Mouse (Mus musculus) layer of hippocampus, adult 2 months (tissue): ENCODE results near the gene Olfr556. TPM values are rescaled to one million over a fixed set of nuclear protein-coding genes. Genes with fewer than 3 reads are reported as not detected.
"Not testable (repeated sequence)": the region's sequence is repeated elsewhere in the genome, so short reads cannot be mapped to it uniquely, and the experiment has no call there.

Source experiments
- DNase-seq, 2 experiments: peaks; one replicate each; pipeline ENCODE4 v3.0.0; 2022; ENCODE audit warnings: low spot score in 2 of 2
- H3K27ac ChIP-seq: fragments of 200-600 bp; 2 replicates; pipeline ENCODE4 v1.8.1; 2022
- H3K4me3 ChIP-seq: fragments of 200-600 bp; 2 replicates; pipeline ENCODE4 v1.8.1; 2022; ENCODE audit warnings: mild to moderate bottlenecking
- CTCF ChIP-seq: fragments of 200-600 bp; conservative IDR thresholded peaks from 2 replicates; pipeline ENCODE4 v1.8.1; 2022; ENCODE audit warnings: antibody characterized with exemption, mild to moderate bottlenecking, moderate library complexity
- long read RNA-seq, 2 experiments: library from polyadenylated mRNA; stranded (forward); transcript quantifications; one replicate each; pipeline ENCODE4 v2.0.0; 2021; ENCODE audit warnings: borderline mapping rate in 2 of 2
- total RNA-seq, 2 experiments: library from RNA; stranded (reverse); gene quantifications; 2 replicates each; pipeline ENCODE4 v1.2.3; 2021

The Olfr556 gene
- not detected for total RNA-seq
- long read RNA-seq, experiment 1: 0 reads
- long read RNA-seq, experiment 2: 0 reads

- DNase-seq: no peak
- no peak for TF ChIP-seq CTCF
- H3K4me3 ChIP-seq: no peak within 1 kb of the TSS
- no peak within 1 kb of the TSS for H3K27ac ChIP-seq
Measured at GRCm38 (mm10) chr7:102664599-102664998, at the start of gene Olfr556. Olfr556 (plus strand) TSS chr7:102664899.

GRCm38 (mm10) chr7:102618118-102618517 is 46.6 kb upstream of the Olfr556 start, which contains the start of gene Olfr553:
Olfr553 (minus strand) TSS chr7:102618218.
- DNase-seq: no peak
- TF ChIP-seq CTCF: no peak
- Histone ChIP-seq H3K27ac (no peak within 1 kb of the TSS), H3K4me3 (no peak within 1 kb of the TSS)

GRCm38 (mm10) chr7:102619608-102620007 is 45.1 kb upstream of the Olfr556 start:
- TF ChIP-seq CTCF: no peak
- no peak overlapping the region for H3K4me3 ChIP-seq
- no peak for DNase-seq
- H3K27ac ChIP-seq: no peak overlapping the region

GRCm38 (mm10) chr7:102620368-102620767 is 44.3 kb upstream of the Olfr556 start:
- not testable (repeated sequence) for H3K27ac ChIP-seq, H3K4me3 ChIP-seq, DNase-seq

GRCm38 (mm10) chr7:102636665-102637064 is 28.0 kb upstream of the Olfr556 start:
- Histone ChIP-seq H3K27ac (no peak overlapping the region), H3K4me3 (no peak overlapping the region)
- DNase-seq: peak in 1 of 2 experiments; percentile 30
- peak; percentile 77 for TF ChIP-seq CTCF

GRCm38 (mm10) chr7:102638132-102638531 is 26.6 kb upstream of the Olfr556 start, which contains the start of gene Olfr554:
Olfr554 (plus strand) TSS chr7:102638432.
- no peak for DNase-seq
- TF ChIP-seq CTCF: no peak
- H3K4me3 ChIP-seq: no peak within 1 kb of the TSS
- no peak within 1 kb of the TSS for H3K27ac ChIP-seq

- not testable (repeated sequence) for DNase-seq, H3K4me3 ChIP-seq, H3K27ac ChIP-seq
Measured at GRCm38 (mm10) chr7:102644945-102645344, 19.8 kb upstream of the Olfr556 start.

GRCm38 (mm10) chr7:102658523-102658922 is 6.2 kb upstream of the Olfr556 start, which contains the start of gene Olfr555:
Olfr555 (plus strand) TSS chr7:102658823.
- Histone ChIP-seq H3K4me3 (no peak within 1 kb of the TSS), H3K27ac (no peak within 1 kb of the TSS)
- no peak for TF ChIP-seq CTCF
- no peak for DNase-seq

GRCm38 (mm10) chr7:102665378-102665777 is 679 bp downstream of the Olfr556 start:
- Histone ChIP-seq H3K27ac (no peak overlapping the region), H3K4me3 (no peak overlapping the region)
- DNase-seq: peak in 1 of 2 experiments; percentile 7
- TF ChIP-seq CTCF: peak; percentile 87

- DNase-seq: no peak
- Histone ChIP-seq H3K27ac (no peak overlapping the region), H3K4me3 (no peak overlapping the region)
- TF ChIP-seq CTCF: no peak
Measured at GRCm38 (mm10) chr7:102676225-102676624, 11.5 kb downstream of the Olfr556 start.

GRCm38 (mm10) chr7:102681916-102682315 is 17.2 kb downstream of the Olfr556 start:
- no peak for TF ChIP-seq CTCF
- no peak overlapping the region for H3K27ac ChIP-seq
- no peak for DNase-seq
- no peak overlapping the region for H3K4me3 ChIP-seq

GRCm38 (mm10) chr7:102686944-102687501 is 22.3 kb downstream of the Olfr556 start, which contains the start of gene Trim68:
Trim68 (minus strand) TSS chr7:102687327.
- Histone ChIP-seq H3K27ac (peak within 1 kb of the TSS; percentile 88), H3K4me3 (peak within 1 kb of the TSS; percentile 76)
- no peak for TF ChIP-seq CTCF
- peak; percentile 86 to 91 for DNase-seq

- DNase-seq: peak in 1 of 2 experiments; percentile 29
- Histone ChIP-seq H3K4me3 (no peak within 1 kb of the TSS), H3K27ac (no peak within 1 kb of the TSS)
- peak; percentile 93 for TF ChIP-seq CTCF
Measured at GRCm38 (mm10) chr7:102695358-102696125, 30.8 kb downstream of the Olfr556 start, which contains the start of gene Olfr557. Olfr557 (plus strand) TSS chr7:102695910.

- no peak for DNase-seq
- H3K4me3 ChIP-seq: no peak overlapping the region
- TF ChIP-seq CTCF: no peak
- H3K27ac ChIP-seq: no peak overlapping the region
Measured at GRCm38 (mm10) chr7:102698461-102698860, 33.8 kb downstream of the Olfr556 start.
